Comparison of ENCODE assay signal across 8 mouse cellular contexts in the genomic region with DNA sequence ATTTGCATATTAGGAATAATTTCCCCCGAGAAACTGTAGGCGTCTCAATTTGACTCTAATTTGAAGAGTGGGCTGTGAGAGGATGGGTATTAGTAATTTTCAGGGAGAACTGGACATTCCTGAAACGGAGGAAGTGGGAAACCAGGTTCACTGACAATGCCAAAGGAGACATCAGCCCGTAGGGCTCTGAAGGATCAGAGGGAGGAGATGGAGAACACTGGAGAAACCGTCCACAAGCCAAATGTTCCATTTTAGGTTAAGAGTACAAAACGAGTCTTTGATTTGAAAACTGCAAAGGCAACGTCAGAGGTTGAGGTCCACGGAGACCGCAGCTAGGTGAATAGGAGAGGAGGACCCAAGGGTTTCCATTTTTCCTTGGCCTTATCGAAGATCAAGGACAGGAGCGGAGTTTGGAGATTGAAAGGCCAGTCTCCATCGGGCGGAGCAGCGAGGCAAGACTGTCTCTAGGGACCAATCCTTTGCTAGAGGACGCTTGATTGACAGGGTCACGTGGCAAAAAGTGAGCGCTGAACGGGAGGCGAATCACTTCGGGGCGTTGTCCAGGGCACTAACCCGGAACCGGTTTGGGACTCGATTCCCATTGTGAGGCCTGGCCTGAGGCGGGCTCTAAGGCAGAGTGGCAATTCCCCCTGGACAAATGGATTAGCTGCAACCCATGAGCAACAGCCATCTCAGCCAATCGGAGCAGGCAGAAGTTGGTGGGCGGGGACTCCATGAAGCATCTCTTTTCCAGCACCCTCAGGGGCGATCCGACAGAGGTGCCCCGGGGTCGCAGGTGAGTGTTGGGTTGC. TPM values are rescaled to one million over a fixed set of nuclear protein-coding genes. Genes with fewer than 3 reads are reported as not detected.
A peak's percentile ranks its signal among the peaks of the same experiment; 100 is the strongest.
DNase-seq lines count a peak whose midpoint lies in the region; ATAC-seq lines count a peak whose summit lies in the region.

Gene Msantd4 (plus strand): TSS at position 735 of the 812 bp plus-strand sequence.

- peak within 1 kb of the TSS; percentile 55 for H3K9ac ChIP-seq in kidney, embryonic 15.5 days

- H3K36me3 ChIP-seq in heart, embryonic 10.5 days: 0 out of 2 replicates have a peak, but pooled peaks cover 3% of the 10 kb centered on the region
- peaks cover 5% of the 10 kb centered on the region; the same call in 1 of the 2 replicates for H3K36me3 ChIP-seq in kidney, embryonic 15.5 days

- 0 out of 2 replicates have a peak, but pooled peaks cover 6% of the 10 kb centered on the region for H3K4me1 ChIP-seq in heart, embryonic 10.5 days
- 0 out of 2 replicates have a peak, but pooled peaks cover 5% of the 10 kb centered on the region for H3K4me1 ChIP-seq in kidney, embryonic 15.5 days

- DNase-seq in B cell, adult 2 months: peak; percentile 91
- DNase-seq in brain, adult 2 months (ENCODE audit: low read depth, low spot score): peak; percentile 100
- peak; percentile 99 for DNase-seq in heart, embryonic 10.5 days (ENCODE audit: low spot score)
- DNase-seq in liver: peak; percentile 93
- peak; percentile 87 to 92 for DNase-seq in spleen, postnatal 4 days (ENCODE audit: low spot score in 2 of 2)

- ATAC-seq in erythroblast, adult 5-6 weeks (replicated peaks; ENCODE audit: low FRiP score, poor library complexity, severe bottlenecking): peak; percentile 99
- peak; percentile 100 for ATAC-seq in kidney, embryonic 15.5 days (replicated peaks; ENCODE audit: low FRiP score)
- peak; percentile 99 for ATAC-seq in monocyte, adult 5-6 weeks (replicated peaks; ENCODE audit: insufficient number of reproducible peaks, low FRiP score, low TSS enrichment, poor library complexity, severe bottlenecking)

- WGBS in heart, embryonic 10.5 days: 3% methylated on average over 31 of the region's 31 CpGs
- 2% methylated on average over 31 of the region's 31 CpGs for WGBS in kidney, embryonic 15.5 days

- peak within 1 kb of the TSS; percentile 69 for H3K4me2 ChIP-seq in kidney, embryonic 15.5 days

- H3K27me3 ChIP-seq in heart, embryonic 10.5 days (ENCODE audit: insufficient read depth, poor library complexity, severe bottlenecking): no peaks in the 10 kb centered on the region
- H3K27me3 ChIP-seq in kidney, embryonic 15.5 days: no peaks in the 10 kb centered on the region

- no peaks in the 10 kb centered on the region for H3K9me3 ChIP-seq in heart, embryonic 10.5 days
- no peaks in the 10 kb centered on the region for H3K9me3 ChIP-seq in kidney, embryonic 15.5 days (replicated peaks)

- peak within 1 kb of the TSS; percentile 86 for H3K4me3 ChIP-seq in heart, embryonic 10.5 days
- H3K4me3 ChIP-seq in kidney, embryonic 15.5 days (replicated peaks): peak within 1 kb of the TSS; percentile 80

- peak within 1 kb of the TSS; percentile 91 for H3K27ac ChIP-seq in heart, embryonic 10.5 days
- H3K27ac ChIP-seq in kidney, embryonic 15.5 days: peak within 1 kb of the TSS; percentile 82

RNA-seq across cellular contexts. Expression of gene Msantd4, which starts in this region (rescaled TPM):
- total RNA-seq in erythroblast, adult 5-6 weeks (2015; ENCODE audit: low replicate concordance): 1.7 and 9.4 TPM in 2 replicates
- 8.0 and 8.1 TPM in 2 replicates for total RNA-seq in erythroblast, adult 5-6 weeks (2017; ENCODE audit: low replicate concordance)
- polyA plus RNA-seq in heart, embryonic 10.5 days (2016; fragmentation: Nextera tagmentation; extraction: Ambion mirVana): 41.2 and 43.1 TPM in 2 replicates
- polyA plus RNA-seq in kidney, embryonic 15.5 days (2015; fragmentation: Nextera tagmentation; extraction: Ambion mirVana): 45.0 and 46.0 TPM in 2 replicates
- total RNA-seq in monocyte, adult 5-6 weeks (2017): 25.2 to 32.4 TPM (median 28.6 TPM) in 3 replicates

Comparison
In these comparisons a context has a peak if more than half of its experiments do, and no peak if none do; other contexts are left out.
1. Peak in every context shown above with its lines: DNase-seq, ATAC-seq, H3K4me3 ChIP-seq and H3K27ac ChIP-seq.